Mouse (Mus musculus) spleen, adult 2 months (tissue): ENCODE data around the gene Hk2. TPM values are rescaled to one million over a fixed set of nuclear protein-coding genes. Genes with fewer than 3 reads are reported as not detected.

Experiments used
- DNase-seq, 2 experiments: peaks; one replicate each; pipeline versions ENCODE4 v3.0.0 to v3.0.0-alpha.2; 2012 to 2021; ENCODE audit warnings: low spot score in 2 of 2, low read depth in 1 of 2
- H3K27ac ChIP-seq: fragments of 200-500 bp; 2 replicates; pipeline ENCODE4 v1.5.1; 2012; ENCODE audit warnings: low read length, inconsistent platforms; ENCODE audit not compliant: insufficient read depth
- H3K27me3 ChIP-seq: fragments of 200-500 bp; 2 replicates; pipeline ENCODE4 v1.6.1; 2012; ENCODE audit warnings: mild to moderate bottlenecking, moderate library complexity, low read length, inconsistent platforms; ENCODE audit not compliant: control insufficient read depth, insufficient read depth
- H3K36me3 ChIP-seq: fragments of 200-500 bp; 2 replicates; pipeline ENCODE4 v1.6.1; 2012; ENCODE audit warnings: mild to moderate bottlenecking, low read length, inconsistent platforms; ENCODE audit not compliant: control insufficient read depth, insufficient read depth
- H3K4me1 ChIP-seq: fragments of 200-500 bp; 2 replicates; pipeline ENCODE4 v1.6.1; 2011; ENCODE audit warnings: inconsistent platforms; ENCODE audit not compliant: control insufficient read depth, insufficient read depth, insufficient read length
- H3K4me3 ChIP-seq: fragments of 200-500 bp; 2 replicates; pipeline ENCODE4 v1.5.1; 2011; ENCODE audit warnings: mild to moderate bottlenecking, inconsistent platforms; ENCODE audit not compliant: insufficient read depth, insufficient read length; ENCODE audit errors: extremely low read depth
- CTCF ChIP-seq: fragments of 200-500 bp; IDR thresholded peaks from 2 replicates; pipeline ENCODE4 v1.5.1; 2011; ENCODE audit warnings: mild to moderate bottlenecking, inconsistent platforms; ENCODE audit not compliant: insufficient read depth, insufficient read length, insufficient replicate concordance; ENCODE audit errors: extremely low read depth
- POLR2A ChIP-seq: fragments of 200-500 bp; IDR thresholded peaks from 2 replicates; pipeline ENCODE4 v1.6.1; 2011; ENCODE audit warnings: low read depth, low read length, inconsistent platforms
- WGBS: fragments of 180-500 bp; shearing (Covaris S2); methylation state at CpG from one replicate; pipeline ENCODE4 v1.1.7; 2018; 5-methylcytosine and 5-hydroxymethylcytosine counted together
- polyA plus RNA-seq: library from polyadenylated mRNA; depleted of rRNA; stranded (reverse); fragments of >200 nt; gene quantifications from 2 replicates; pipeline ENCODE4 v1.2.3, GENCODE M21; 2012

Gene Hk2
- polyA plus RNA-seq, 1 experiment, result 2.6 TPM

DNA sequence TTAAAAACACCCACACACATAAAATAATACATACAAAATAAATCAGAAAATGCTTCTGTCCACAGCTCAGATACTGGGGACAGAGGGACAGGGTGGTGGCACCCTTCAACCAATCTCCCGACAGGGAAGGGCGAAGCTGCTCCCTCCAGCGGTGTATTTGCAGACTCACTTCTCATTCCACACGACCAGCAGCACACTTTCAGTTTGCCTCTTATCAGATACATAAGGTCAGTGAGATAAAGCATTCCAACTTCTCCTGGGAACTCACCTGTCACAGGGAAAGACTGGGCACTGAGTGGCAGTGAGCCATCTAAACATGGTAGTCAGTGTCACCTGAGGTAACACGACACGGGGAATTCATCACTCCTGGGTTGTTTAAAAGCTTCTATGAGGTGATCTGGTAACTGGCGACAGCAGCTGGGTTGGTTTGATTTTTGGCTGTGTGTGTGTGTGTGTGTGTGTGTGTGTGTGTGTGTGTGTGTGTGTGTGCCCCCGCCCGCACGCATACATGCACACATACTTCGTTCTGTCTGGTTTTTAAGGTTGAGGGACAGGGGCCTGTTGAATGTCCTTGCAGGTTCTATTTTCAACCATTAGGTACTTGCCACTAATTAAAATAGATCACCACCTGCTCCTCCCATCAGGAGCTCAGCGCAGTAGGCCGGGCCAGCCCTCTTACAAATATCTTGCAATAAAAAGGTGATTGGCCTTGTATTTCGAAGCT, 20.5 kb downstream of the Hk2 start:
- Histone ChIP-seq H3K4me3 (no peak overlapping the region), H3K36me3 (no peaks in the 10 kb centered on the region), H3K27me3 (no peaks in the 10 kb centered on the region), H3K27ac (no peak overlapping the region), H3K4me1 (no peaks in the 10 kb centered on the region)
- TF ChIP-seq CTCF (no peak), POLR2A (no peak)
- WGBS, result 74% methylated on average over 14 of the region's 14 CpGs
- DNase-seq, result no peak

DNA sequence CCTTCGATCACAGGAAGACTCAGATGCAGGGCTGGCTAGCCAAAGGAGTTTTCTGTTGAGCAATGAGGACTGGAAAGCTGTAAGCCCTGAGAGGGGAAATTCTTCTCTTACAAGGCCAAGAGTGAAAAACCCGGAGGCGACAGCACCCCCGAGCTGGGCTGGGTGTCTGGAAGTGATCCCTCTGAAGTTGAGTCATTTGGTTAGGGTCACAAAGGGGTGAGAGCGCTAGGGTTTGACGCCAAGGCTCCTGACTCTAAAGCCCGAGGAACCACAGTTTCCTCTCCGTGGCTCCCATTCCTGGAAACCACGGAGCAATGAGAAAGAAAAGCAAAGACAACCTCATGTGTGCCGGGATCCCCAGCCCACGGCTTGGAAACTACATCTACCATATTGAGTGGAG, 21.2 kb downstream of the Hk2 start:
- no peaks in the 10 kb centered on the region for H3K27me3 ChIP-seq
- DNase-seq, result no peak
- no peak overlapping the region for H3K27ac ChIP-seq
- H3K4me1 ChIP-seq, result no peaks in the 10 kb centered on the region
- H3K4me3 ChIP-seq, result no peak overlapping the region
- TF ChIP-seq CTCF (no peak), POLR2A (no peak)
- no peaks in the 10 kb centered on the region; the same call in 1 of the 2 replicates for H3K36me3 ChIP-seq
- 63% methylated on average over 11 of the region's 11 CpGs for WGBS

- no peak for TF ChIP-seq POLR2A
- no peak for TF ChIP-seq CTCF
- Histone ChIP-seq H3K27me3 (no peaks in the 10 kb centered on the region), H3K27ac (no peak overlapping the region), H3K4me3 (no peak overlapping the region), H3K4me1 (no peaks in the 10 kb centered on the region), H3K36me3 (no peaks in the 10 kb centered on the region; the same call in 1 of the 2 replicates)
- DNase-seq, result no peak
- 98% methylated on average over 7 of the region's 7 CpGs for WGBS
Observed at GRCm38 (mm10) chr6:82751791-82752190, 22.5 kb downstream of the Hk2 start.

DNA sequence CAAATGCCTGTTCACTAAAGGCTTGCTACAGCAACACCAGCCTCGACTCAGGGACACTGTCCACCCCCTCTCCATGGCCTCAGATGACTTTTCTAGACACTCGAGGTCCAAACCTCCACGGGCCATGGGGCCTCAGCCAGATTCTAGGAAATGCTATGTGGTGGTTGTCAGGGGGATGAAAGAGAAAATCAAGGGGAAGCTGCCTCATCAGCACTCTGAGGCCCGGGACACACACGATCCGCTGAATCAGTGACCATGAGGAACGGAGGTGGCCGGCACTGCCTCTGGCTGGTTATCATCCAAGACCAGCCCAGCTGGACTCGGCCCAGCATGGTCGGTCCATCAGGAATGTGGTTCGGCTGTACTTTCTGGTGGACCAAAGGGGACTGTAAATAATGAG, 23.2 kb downstream of the Hk2 start:
- 78% methylated on average over 11 of the region's 11 CpGs for WGBS
- H3K4me1 ChIP-seq, result no peaks in the 10 kb centered on the region

GRCm38 (mm10) chr6:82750063-82750462, 24.2 kb downstream of the Hk2 start:
- 66% methylated on average over 2 of the region's 2 CpGs for WGBS
- no peak overlapping the region for H3K27ac ChIP-seq
- no peaks in the 10 kb centered on the region; the same call in 1 of the 2 replicates for H3K36me3 ChIP-seq
- DNase-seq, result no peak
- no peaks in the 10 kb centered on the region for H3K27me3 ChIP-seq
- H3K4me1 ChIP-seq, result no peaks in the 10 kb centered on the region
- TF ChIP-seq POLR2A, result no peak
- H3K4me3 ChIP-seq, result no peak overlapping the region

More for the DNA sequence above, 23.2 kb downstream of the Hk2 start:
- Histone ChIP-seq H3K27me3 (no peaks in the 10 kb centered on the region), H3K4me3 (no peak overlapping the region), H3K36me3 (no peaks in the 10 kb centered on the region; the same call in 1 of the 2 replicates), H3K27ac (no peak overlapping the region)
- DNase-seq, result no peak
- no peak for TF ChIP-seq CTCF

DNA sequence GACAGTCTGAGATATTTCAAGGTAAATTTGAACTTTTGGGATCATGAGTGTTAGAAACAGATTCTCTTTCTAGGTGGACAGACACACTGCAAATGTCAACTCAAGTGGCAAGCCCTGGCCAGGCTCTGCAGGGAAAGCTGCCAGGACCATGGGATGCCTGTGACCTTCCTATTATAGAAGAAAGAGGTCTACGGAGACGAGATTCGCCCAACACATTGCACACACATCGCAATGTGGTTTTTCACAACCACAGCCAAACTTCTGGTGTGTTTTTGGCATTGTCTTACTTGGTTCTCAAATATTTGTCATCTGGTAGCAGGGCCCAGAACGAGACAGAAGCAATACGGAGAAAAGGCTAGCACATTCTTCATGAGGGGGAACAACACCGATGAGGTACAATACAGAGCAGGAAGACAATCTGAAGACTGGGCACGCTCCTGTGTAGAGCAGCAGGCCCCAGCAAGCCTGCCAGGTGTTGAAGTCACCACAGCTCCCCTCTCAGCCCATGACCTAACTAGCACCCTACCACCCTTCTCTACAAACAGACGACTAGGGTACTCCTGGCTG, 26.1 kb downstream of the Hk2 start:
- WGBS, result 87% methylated on average over 9 of the region's 9 CpGs
- Histone ChIP-seq H3K36me3 (no peaks in the 10 kb centered on the region; the same call in 1 of the 2 replicates), H3K27ac (no peak overlapping the region), H3K4me3 (no peak overlapping the region), H3K4me1 (no peaks in the 10 kb centered on the region), H3K27me3 (no peaks in the 10 kb centered on the region)
- DNase-seq, result no peak
- TF ChIP-seq POLR2A, result no peak
- no peak for TF ChIP-seq CTCF

- no peak overlapping the region for H3K4me3 ChIP-seq
- no peaks in the 10 kb centered on the region; the same call in 1 of the 2 replicates for H3K36me3 ChIP-seq
- DNase-seq, result no peak
- no peak overlapping the region for H3K27ac ChIP-seq
- TF ChIP-seq POLR2A (no peak), CTCF (no peak)
- 19% methylated on average over 5 of the region's 5 CpGs for WGBS
- no peaks in the 10 kb centered on the region for H3K27me3 ChIP-seq
- no peaks in the 10 kb centered on the region for H3K4me1 ChIP-seq
Observed at GRCm38 (mm10) chr6:82747085-82747484, 27.2 kb downstream of the Hk2 start.
